Mouse (Mus musculus) midbrain, embryonic 11.5 days (tissue): Measurements from ENCODE around the gene Dclre1c. TPM values are rescaled to one million over a fixed set of nuclear protein-coding genes. Genes with fewer than 3 reads are reported as not detected.

Experiments used
- ATAC-seq: fragments of 200-750 bp; cut with Nextera tagmentation; 2 replicates; pipeline ENCODE4 v1.8.0; 2017; ENCODE audit warnings: moderate TSS enrichment, moderate library complexity; ENCODE audit not compliant: low FRiP score
- DNase-seq: peaks from one replicate; pipeline ENCODE4 v3.0.0; 2015; ENCODE audit warnings: low spot score; ENCODE audit errors: missing footprints
- H3K27ac ChIP-seq: fragments of 300-500 bp; sonication (generic); 2 replicates; pipeline ENCODE4 v1.5.1; 2014; ENCODE audit warnings: low read depth, low read length
- H3K27me3 ChIP-seq: fragments of 300-500 bp; sonication (generic); 2 replicates; pipeline ENCODE4 v1.6.1; 2014; ENCODE audit warnings: mild to moderate bottlenecking, low read length, moderate library complexity, mixed read lengths; ENCODE audit not compliant: control insufficient read depth, insufficient read depth
- H3K36me3 ChIP-seq: fragments of 300-500 bp; sonication (generic); 2 replicates; pipeline ENCODE4 v1.6.1; 2014; ENCODE audit warnings: mild to moderate bottlenecking, low read length, moderate library complexity, mixed read lengths; ENCODE audit not compliant: control insufficient read depth, insufficient read depth
- H3K4me1 ChIP-seq: fragments of 300-500 bp; sonication (generic); 2 replicates; pipeline ENCODE4 v1.6.1; 2014; ENCODE audit warnings: low read length; ENCODE audit not compliant: control insufficient read depth, insufficient read depth
- H3K4me2 ChIP-seq: fragments of 300-500 bp; sonication (generic); 2 replicates; pipeline ENCODE4 v1.6.1; 2014; ENCODE audit warnings: mild to moderate bottlenecking, moderate library complexity
- H3K4me3 ChIP-seq: fragments of 300-500 bp; sonication (generic); 2 replicates; pipeline ENCODE4 v1.5.1; 2014; ENCODE audit warnings: low read depth, low read length
- H3K9ac ChIP-seq: fragments of 300-500 bp; sonication (generic); 2 replicates; pipeline ENCODE4 v1.6.1; 2014; ENCODE audit warnings: low read length
- H3K9me3 ChIP-seq: fragments of 300-500 bp; sonication (generic); 2 replicates; pipeline ENCODE4 v1.6.1; 2016; ENCODE audit warnings: low read length; ENCODE audit not compliant: control insufficient read depth
- WGBS: fragments of 180-500 bp; shearing (Covaris S2); extraction: QIAGEN DNeasy Blood & Tissue Kit; methylation state at CpG from one replicate; pipeline ENCODE4 v1.1.7; 2014; 5-methylcytosine and 5-hydroxymethylcytosine counted together
- polyA plus RNA-seq: library from polyadenylated mRNA; unstranded; fragments of >200 nt; fragmentation: Nextera tagmentation; extraction: Ambion mirVana; gene quantifications from 2 replicates; pipeline ENCODE4 v1.2.1, GENCODE M21; 2014

Dclre1c gene
- polyA plus RNA-seq, 1 experiment from 2014 or later = 8.1 TPM

DNA sequence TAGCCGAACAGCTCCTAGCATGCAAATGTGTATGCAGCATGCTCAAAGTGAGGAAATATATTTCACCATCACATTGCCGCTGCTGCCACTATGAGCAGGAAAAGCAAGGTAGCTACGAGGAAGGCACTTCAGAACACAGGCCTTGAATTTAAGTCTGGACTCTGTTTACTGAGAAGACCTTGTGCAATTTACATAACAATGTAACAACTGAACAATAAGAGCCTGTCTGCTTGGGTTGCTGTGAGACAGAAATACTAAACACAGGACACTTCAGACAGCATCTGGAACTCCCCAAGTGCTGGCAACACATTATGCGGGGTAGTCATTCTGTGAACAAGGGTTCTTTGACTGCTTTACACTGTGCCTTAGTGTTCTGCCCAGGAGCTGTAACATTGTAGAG lies 3.8 kb upstream of the Dclre1c start:
- DNase-seq (peak; percentile 84), ATAC-seq (peak; percentile 40; the same call in 1 of the 2 replicates)
- no peak overlapping the region for H3K4me2 ChIP-seq
- no peaks in the 10 kb centered on the region for H3K9me3 ChIP-seq
- peak overlapping the region; percentile 21; the same call in 1 of the 2 replicates for H3K9ac ChIP-seq
- H3K27ac ChIP-seq = peak overlapping the region; percentile 0
- no peak overlapping the region for H3K4me3 ChIP-seq
- peaks cover 13% of the 10 kb centered on the region for H3K4me1 ChIP-seq
- H3K27me3 ChIP-seq = peaks cover 6% of the 10 kb centered on the region; the same call in 1 of the 2 replicates
- WGBS = 41% methylated on average over 4 of the region's 4 CpGs
- H3K36me3 ChIP-seq = no peaks in the 10 kb centered on the region

DNA sequence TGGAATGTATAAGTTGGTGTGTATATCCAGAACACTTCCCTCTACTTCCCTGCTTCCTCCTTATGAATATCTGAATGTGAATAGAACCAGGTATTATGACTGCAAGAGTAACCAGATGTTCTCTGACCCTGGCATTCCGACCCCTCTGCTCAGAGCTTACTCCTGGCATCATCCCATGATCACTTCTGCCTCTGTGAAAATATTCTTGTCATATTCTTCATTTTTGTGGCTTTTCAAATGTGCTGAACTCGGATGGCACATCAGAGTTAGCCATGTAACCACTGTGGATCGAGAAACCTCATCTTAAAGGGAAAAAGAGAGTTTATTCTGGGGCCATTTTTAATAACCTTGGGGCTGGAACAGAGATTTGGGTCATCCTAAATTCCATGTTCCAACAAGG lies 1.4 kb upstream of the Dclre1c start, which contains the start of gene Meig1:
TSS of gene Meig1 (minus strand) at position 101 of the 400 bp plus-strand sequence.
- Histone ChIP-seq H3K27me3 (peaks cover 6% of the 10 kb centered on the region; the same call in 1 of the 2 replicates), H3K4me1 (peaks cover 13% of the 10 kb centered on the region), H3K9me3 (no peaks in the 10 kb centered on the region), H3K4me3 (no peak within 1 kb of the TSS), H3K9ac (no peak within 1 kb of the TSS), H3K36me3 (no peaks in the 10 kb centered on the region), H3K4me2 (peak within 1 kb of the TSS; percentile 94), H3K27ac (no peak within 1 kb of the TSS)
- DNase-seq (no peak), ATAC-seq (no peak)
- 70% methylated on average over 3 of the region's 3 CpGs for WGBS

DNA sequence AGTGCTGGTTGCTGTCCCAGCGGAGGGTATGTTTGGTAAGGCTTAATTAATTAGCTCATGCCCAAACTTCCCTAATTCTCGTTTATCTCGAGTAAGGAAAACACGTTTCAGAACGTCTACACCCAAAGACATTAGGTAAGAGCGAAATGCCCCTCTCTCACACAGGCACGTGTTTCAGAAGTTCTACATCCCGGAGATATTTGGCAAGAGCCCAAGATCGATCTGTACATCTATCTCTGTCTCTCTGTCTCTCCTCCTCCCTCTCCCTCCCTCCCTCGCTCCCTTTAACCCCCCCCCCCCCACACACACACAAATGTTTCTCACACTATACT lies 614 bp downstream of the Dclre1c start:
- H3K9me3 ChIP-seq = no peaks in the 10 kb centered on the region
- no peaks in the 10 kb centered on the region for H3K27me3 ChIP-seq
- ATAC-seq = no peak
- H3K4me3 ChIP-seq = peak overlapping the region; percentile 70
- H3K4me1 ChIP-seq = peaks cover 13% of the 10 kb centered on the region
- 14% methylated on average over 10 of the region's 10 CpGs for WGBS
- peak overlapping the region; percentile 69 for H3K9ac ChIP-seq
- DNase-seq = no peak
- H3K4me2 ChIP-seq = peak overlapping the region; percentile 94
- no peaks in the 10 kb centered on the region for H3K36me3 ChIP-seq
- H3K27ac ChIP-seq = no peak overlapping the region

DNA sequence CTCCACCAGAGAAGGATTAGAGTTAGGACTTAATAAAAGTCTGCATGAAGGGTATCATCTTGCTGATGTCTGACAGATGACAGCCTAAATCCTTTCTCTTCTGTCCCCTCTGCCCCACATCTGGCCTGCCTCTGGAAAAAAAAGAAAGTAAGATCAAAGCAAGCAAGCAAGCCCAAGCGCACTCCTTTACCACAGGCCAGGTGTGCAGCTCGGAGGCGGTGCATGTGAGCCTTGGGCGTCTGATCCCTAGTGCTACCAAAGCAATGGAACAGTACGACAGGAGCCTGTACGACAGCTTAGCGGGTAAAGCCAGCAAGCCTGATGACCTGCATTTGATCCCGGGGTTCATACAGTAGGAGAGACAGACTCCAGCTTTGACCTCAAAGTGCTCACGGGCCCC lies 7.0 kb downstream of the Dclre1c start:
- ATAC-seq (no peak), DNase-seq (no peak)
- H3K9ac ChIP-seq = no peak overlapping the region
- WGBS = 89% methylated on average over 9 of the region's 9 CpGs
- H3K4me2 ChIP-seq = no peak overlapping the region
- H3K4me1 ChIP-seq = no peaks in the 10 kb centered on the region
- no peak overlapping the region for H3K27ac ChIP-seq
- no peaks in the 10 kb centered on the region for H3K9me3 ChIP-seq
- no peaks in the 10 kb centered on the region for H3K27me3 ChIP-seq
- no peak overlapping the region for H3K4me3 ChIP-seq
- no peaks in the 10 kb centered on the region for H3K36me3 ChIP-seq

DNA sequence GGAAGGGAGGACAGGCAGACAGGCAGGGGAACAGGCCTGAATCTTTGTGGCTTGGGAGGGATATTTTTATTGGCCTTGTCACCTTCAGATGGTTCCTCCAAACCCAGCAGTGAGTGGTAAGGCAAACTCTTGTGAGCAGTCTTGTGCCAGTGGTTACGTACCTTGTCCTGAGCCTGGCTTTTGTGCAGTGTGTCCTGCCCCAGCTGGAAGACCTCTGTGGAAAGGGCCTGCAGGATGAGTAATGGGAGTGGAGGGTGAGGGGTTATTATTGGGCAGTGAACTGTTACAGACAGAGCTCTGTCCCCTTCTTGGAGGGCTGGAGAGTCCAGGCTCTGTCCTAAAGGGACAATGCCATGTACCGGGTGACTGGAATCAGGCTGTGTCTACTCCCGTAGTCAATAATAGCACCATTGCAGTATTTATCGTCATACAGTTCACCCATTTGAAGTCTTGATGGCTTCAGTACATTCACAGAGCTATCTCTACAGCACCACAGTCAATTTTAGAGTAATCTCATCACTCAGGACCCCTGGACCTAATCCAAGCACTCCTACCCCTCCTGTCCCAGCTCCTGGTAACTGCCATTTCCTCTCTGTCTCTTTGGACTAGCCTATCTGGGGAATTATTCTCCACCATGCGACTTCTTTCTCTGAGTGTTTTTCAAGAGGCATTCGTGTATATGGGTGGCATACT lies 11.6 kb downstream of the Dclre1c start:
- Histone ChIP-seq H3K27me3 (no peaks in the 10 kb centered on the region), H3K4me2 (no peak overlapping the region), H3K4me1 (no peaks in the 10 kb centered on the region), H3K9me3 (no peaks in the 10 kb centered on the region), H3K4me3 (no peak overlapping the region), H3K9ac (no peak overlapping the region), H3K27ac (no peak overlapping the region), H3K36me3 (no peaks in the 10 kb centered on the region)
- WGBS = 87% methylated on average over 6 of the region's 6 CpGs
- DNase-seq (no peak), ATAC-seq (no peak)

DNA sequence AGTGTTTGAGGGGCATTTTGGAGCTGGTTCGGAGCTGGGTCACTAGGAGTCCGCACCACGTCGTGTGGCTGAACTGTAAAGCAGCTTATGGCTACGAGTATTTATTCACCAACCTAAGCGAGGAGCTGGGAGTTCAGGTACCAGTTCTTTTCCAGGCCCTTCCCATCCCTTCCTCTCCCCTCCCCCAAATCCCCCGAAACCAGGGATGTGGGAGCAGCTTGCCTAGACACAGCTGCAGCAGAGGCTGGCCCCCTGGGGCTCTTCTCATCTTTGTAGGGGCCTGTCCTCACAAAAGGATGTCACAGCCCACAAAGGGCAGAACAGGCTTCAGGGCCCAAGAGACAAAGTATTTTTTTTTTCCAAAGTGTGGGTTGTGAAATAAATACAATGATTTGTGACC lies 14.0 kb downstream of the Dclre1c start:
- 35% methylated on average over 7 of the region's 7 CpGs for WGBS

DNA sequence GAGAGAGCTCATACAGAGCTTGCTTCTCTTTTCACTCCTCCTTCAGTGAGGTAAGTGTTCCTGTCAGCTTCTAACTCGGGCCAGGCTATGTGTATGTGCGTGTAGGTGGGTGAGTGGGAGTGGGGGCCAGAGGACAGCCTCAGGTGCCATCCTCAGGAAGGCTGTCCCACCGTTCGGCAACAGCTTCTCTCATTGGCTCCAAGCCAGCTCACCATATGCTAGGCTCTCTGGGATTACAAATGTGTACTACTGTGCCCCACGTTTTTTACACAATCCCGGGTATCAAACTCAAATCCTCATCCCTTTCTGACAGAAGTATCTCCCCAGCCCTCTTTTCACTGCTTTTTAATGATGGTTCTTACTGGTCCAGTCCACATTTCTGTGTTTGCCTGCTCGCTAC lies 20.3 kb downstream of the Dclre1c start:
- Histone ChIP-seq H3K4me3 (no peak overlapping the region), H3K9me3 (no peaks in the 10 kb centered on the region), H3K27me3 (no peaks in the 10 kb centered on the region), H3K4me1 (no peaks in the 10 kb centered on the region), H3K4me2 (no peak overlapping the region), H3K36me3 (no peaks in the 10 kb centered on the region), H3K9ac (no peak overlapping the region), H3K27ac (no peak overlapping the region)
- ATAC-seq (no peak), DNase-seq (no peak)
- WGBS = 91% methylated on average over 7 of the region's 7 CpGs

More for the DNA sequence above, 14.0 kb downstream of the Dclre1c start:
- no peaks in the 10 kb centered on the region for H3K4me1 ChIP-seq
- no peak overlapping the region for H3K4me2 ChIP-seq
- H3K27me3 ChIP-seq = no peaks in the 10 kb centered on the region
- H3K9ac ChIP-seq = no peak overlapping the region
- ATAC-seq (no peak), DNase-seq (no peak)
- no peaks in the 10 kb centered on the region for H3K36me3 ChIP-seq
- H3K9me3 ChIP-seq = no peaks in the 10 kb centered on the region
- H3K4me3 ChIP-seq = no peak overlapping the region
- no peak overlapping the region for H3K27ac ChIP-seq

DNA sequence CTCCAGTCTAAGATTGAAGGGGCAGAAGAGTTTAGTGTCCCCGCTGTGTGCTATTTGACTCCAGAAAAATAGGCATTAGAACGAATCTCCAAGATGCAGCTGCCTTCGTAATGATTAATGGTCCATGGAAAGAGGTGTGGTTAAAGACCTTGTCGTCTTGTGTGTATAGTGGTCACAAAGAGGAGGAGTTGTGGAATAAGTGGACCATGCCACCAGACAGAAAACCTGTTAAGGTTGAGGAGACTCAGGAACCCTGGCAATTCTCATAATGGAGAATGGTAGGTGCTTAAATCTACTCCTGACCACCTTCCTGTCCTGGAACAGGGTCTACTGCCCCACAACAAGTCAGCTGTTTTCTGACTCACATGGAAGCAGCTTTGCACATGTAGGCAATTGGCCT lies 22.1 kb downstream of the Dclre1c start:
- Histone ChIP-seq H3K4me3 (no peak overlapping the region), H3K4me1 (no peaks in the 10 kb centered on the region), H3K27me3 (no peaks in the 10 kb centered on the region), H3K9me3 (no peaks in the 10 kb centered on the region), H3K4me2 (no peak overlapping the region), H3K27ac (no peak overlapping the region), H3K9ac (no peak overlapping the region), H3K36me3 (no peaks in the 10 kb centered on the region; the same call in 1 of the 2 replicates)
- 87% methylated on average over 4 of the region's 4 CpGs for WGBS
- peak; percentile 39 for DNase-seq
- no peak for ATAC-seq

DNA sequence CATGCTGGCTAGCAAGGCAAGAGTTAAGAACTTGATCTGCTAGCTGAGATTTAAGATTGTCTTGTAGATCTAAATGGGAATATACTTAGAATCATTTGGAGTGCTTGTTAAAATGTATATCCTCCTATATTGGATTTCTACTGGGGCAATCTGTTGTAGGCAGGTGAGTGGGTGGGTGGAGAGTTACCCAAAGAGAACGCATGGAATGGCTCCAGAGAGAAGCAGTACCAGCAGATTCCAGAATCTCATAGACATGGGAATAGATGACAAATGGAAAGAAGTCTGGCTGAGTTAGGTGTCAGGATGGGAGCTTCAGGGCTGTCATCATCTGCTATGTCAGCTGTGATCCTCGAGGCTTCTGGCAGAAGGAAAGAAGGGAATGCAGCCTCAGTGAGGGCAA lies 25.5 kb downstream of the Dclre1c start:
- no peaks in the 10 kb centered on the region for H3K9me3 ChIP-seq
- peaks cover 6% of the 10 kb centered on the region for H3K36me3 ChIP-seq
- no peaks in the 10 kb centered on the region for H3K4me1 ChIP-seq
- no peaks in the 10 kb centered on the region for H3K27me3 ChIP-seq
- ATAC-seq (no peak), DNase-seq (no peak)
- H3K4me3 ChIP-seq = no peak overlapping the region
- H3K4me2 ChIP-seq = no peak overlapping the region
- no peak overlapping the region for H3K9ac ChIP-seq
- H3K27ac ChIP-seq = no peak overlapping the region
- WGBS = 84% methylated on average over 2 of the region's 2 CpGs
